Mouse (Mus musculus): ENCODE data around the gene Rab3c.

The Rab3c gene

DNA sequence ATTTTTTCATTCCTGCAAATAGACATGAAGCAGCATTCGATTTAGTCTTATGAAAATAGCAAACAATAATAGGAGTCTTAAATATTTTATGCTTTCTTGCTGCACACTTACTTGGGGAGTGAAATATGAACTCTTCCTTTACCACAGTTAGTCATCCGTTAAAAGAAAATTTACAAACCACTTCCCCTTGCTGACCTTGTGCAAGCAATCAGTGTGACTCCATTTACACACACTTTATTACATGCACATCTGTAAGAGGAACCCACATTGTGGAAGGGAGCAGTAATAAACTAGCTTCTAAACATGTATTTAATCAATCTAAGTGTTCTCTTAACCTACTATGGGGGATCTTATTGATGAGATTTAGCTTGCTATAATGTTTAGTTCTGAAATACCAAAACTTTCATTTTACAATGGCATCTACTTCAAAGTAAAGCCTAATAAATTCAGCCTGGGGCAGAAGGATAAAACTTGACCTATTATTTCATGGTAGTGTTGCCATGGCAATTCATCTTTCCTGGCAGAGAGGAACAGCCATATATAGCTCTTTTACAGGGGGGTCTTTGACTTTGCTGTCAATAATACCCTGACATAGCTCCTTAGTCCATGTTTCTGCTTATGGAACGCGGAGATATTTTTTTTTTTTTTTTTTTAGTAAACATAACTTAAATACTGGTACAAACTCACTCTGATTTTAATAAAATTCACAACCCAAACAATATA, 95.7 kb downstream of the Rab3c start:
- DNase-seq (ENCODE audit: low read depth) = no peak

DNA sequence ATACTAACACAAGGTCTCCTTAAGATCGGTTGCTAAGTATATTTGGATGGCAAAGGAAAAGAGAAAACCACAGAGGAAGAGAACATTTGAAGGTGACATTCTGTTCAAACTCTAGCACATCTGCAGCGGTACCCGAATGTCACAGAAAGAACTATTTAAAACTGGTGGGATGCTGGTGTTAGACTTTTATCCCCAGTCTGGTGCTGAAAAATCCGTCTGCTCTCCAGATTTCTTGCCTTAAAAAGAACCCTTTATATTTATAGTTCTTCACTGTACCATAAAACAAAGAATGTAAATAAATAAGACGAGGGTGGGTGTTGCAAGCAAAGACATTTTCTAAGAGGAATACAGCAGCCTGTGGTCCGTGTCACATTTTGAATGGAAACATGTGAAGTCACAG, 105.1 kb downstream of the Rab3c start:
- DNase-seq (ENCODE audit: low read depth) = no peak

DNA sequence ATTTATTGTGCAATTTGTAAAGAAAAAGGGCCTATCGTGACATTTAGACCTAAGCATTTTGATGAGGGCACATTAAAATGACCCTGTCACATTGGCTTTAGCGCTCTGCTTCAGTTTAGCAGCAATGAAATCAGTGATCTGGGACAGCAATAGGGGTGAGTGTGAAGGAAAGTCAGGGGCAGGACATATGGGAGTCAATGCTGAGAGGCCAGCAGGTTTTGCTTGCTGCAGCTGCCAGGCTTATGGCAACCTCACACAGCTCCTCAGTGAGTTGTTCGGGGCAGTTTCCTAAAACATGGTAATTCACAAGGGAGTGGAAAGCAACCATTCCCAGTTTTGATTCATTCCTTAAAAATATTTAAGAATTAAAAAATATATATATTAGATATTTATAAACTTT, 111.1 kb downstream of the Rab3c start:
- no peak for DNase-seq (ENCODE audit: low read depth)

DNA sequence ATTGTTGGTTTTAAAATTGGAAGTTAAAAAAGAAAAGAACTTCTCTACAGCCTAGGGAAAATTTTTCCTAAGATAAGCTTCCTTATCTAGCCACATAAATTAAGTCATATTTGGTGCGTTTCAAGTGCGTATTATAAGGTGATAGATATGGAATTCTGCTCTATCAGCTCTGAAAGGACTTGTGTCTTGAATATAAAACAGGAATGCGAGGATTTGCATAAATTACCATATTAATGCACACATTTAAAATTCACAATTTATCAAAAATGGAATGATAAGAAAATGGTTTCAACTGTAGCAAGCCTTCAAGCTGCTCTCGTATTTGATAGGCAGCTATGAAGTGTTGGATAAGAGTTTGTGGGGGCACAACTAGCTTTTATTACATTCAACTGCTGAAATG, 111.6 kb downstream of the Rab3c start:
- DNase-seq (ENCODE audit: low read depth) = no peak

DNA sequence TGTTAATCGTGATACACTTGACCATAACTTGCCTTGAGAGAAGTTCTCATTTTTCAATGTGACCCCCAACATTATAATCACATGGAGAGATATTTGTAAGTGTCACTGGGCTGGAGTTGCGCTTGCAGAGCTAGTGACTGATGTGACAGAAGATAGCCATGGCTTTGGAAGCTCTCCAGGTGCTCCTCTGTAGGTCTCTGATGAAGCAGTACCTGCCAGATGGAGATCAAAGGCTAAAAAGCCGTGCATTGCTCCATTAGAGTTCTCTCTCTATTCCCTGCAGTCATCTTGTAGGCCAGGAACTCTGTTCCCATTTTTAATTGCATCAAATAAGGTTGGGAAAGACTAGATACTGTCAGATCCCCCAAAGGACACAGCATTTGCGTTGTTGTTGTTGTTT, 112.2 kb downstream of the Rab3c start:
- DNase-seq (ENCODE audit: low read depth) = no peak

DNA sequence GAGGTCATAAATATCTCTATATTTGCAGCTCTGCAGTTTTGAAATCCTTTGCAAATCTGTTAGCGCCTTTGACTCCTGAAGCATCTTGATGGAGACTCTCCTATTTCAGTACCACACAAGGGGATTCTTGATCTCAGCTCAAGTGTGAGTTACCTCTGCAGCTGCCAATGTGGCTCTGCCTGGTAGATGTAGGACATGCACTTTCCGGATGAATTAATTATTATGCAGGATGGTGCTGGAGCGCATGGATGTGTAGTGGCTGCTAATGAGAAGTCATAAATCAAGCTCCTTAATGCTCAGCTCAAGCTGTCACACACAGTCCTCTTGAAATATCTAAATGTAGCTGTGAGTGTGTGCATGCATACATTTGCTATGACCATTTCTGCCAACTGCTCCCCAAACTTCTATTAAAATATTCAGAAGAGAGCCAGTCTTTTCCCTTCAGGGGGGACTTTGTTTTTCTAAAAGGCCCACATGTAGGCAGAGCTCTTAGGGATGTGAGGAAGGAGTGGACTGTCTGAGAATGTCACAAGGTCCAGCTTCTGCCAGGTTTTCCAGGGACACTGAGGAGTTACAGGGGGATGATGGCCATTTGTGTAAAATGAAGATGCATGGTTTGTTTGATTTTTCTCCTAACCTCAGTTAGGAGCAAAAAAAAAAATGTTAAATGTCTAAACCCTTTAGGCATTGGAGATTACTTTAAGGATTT, 114.0 kb downstream of the Rab3c start:
- no peak for DNase-seq (ENCODE audit: low read depth)

DNA sequence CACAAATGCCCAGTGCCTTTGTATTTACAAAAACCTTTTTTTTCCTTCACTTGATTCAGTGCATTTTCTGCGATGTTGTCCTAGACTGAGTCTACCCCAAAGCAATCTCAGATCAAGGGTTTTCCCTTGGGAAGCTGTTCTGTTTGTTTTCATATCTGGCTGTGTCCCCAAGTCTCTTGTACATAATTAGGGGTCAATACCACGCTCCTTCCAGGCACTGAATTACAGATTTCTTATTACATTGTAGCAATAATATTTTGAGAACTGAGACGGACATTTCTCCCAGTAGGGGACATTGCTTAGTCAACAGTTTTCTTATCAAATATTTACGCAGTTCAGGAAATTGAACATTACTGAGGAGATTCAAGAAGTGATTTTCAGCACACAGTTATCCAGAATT, 120.8 kb downstream of the Rab3c start:
- no peak for DNase-seq (ENCODE audit: low read depth)

DNA sequence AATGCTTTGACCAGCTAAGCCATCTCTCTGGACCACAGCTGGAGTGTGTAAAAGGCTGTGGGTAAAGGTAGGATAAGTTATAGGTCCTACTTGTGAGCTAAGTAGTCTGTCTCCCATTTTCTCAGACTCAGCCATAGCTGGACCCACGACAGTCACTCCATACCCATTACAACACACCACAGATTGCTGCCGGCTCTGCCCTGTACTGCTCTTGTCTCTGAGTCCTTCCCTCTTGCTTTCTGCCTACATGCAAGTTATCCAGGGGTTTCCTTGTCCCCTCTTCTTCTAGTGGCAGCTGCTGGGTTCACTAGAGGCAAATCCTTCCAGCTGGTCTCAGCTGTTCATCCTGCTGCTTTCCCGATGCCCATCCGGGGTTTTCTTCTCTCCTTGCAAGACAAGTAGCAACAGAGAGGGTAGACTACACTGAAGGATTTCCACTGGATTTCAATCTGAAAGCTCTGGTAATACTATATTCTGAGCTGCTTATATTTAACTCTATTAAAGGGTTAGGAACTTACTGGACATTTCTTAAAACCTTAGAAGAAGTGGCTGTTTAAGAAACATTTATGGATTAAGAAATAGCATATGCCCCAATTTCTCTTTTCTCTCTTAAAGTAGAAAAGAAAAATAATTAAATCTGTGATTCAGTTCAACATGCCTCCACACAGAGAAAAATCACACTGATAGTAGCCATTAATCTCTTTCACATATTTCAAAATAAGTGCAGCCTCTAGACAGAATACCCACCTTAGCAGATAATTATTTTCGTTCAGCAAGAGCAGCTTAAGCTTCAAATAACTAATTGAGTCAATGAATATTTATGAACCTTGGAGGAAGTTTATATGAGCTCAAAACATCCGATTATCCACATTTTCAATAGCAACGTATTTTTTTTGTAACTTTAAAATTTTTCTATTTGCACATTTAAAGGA, 121.9 kb downstream of the Rab3c start:
- no peak for DNase-seq (ENCODE audit: low read depth)

DNA sequence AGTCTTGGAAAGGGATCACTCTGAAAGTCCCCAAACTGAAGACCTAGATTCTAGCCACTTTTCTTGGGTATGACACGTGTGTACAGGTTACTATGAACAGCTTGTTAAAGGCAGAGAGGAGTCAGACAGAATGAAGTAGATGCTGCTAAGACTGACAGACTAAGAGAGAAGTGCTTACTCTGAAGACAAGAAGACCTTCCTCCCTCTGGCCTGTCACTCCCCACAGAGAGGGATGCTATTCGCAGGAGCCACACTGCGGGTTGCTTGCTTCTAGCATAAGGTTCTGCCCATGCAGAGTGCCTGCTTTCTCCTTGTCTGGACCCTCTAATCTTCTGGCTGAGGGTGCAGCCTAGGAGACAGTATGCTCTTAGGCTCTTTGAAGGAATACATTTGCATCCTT, 135.3 kb downstream of the Rab3c start:
- no peak for DNase-seq (ENCODE audit: low read depth)

DNA sequence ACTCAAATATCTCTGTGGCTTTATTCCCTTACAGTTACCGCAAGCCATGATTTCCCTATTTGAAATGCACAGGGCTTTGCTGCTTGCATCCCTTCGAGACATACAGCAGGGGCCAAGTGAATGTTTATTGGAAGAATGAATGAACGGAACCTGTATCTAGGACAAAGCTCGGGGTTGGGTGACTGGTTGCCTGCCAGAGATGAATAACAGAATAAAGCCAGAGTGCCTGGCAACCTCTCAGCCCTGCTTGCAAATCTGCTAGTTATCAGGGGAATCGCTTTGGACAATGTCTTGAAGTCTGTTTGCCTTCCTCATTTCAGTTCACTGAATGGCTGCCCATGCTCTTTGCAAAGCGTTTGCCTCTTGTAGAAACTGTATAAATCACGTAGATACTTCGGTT, 135.8 kb downstream of the Rab3c start:
- no peak for DNase-seq (ENCODE audit: low read depth)

DNA sequence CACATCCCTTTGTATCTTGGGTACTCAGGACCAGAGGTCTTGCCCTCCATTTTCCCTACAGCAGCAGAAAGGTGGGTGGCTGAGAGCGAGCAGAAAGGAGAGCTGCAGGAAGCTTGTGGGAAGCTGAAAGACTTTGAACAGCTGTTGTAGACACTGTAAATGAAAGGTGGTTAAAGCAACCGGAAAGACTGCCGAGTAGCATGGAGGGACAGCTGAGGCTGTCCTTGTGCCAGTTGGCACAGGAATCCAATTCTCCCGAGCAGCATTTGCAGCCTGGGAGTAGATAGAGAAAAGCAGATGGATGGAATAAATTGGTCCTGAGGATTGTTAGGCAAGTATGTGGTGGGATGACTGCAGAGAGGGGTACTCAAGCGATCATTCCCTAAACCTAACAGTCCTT, 141.5 kb downstream of the Rab3c start:
- no peak for DNase-seq (ENCODE audit: low read depth)

DNA sequence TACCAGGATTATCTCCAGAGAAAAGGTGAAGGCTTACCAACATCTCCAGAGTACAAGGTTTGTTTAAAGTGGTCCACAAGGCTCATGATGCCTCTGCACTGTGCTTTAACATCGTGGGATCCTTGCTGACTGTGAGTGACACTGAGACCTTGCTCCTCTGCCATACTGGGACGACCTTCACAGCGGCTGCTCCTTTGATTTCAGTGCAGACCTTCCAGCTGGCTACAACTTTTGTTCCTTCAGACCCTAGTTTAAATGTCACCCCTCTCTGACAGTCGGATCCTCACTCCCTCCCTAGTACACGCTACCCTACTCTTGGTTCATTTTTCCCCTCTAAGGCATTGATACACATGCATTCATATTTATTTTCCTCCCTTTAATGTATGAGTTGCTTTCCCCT, 142.2 kb downstream of the Rab3c start:
- no peak for DNase-seq (ENCODE audit: low read depth)

DNA sequence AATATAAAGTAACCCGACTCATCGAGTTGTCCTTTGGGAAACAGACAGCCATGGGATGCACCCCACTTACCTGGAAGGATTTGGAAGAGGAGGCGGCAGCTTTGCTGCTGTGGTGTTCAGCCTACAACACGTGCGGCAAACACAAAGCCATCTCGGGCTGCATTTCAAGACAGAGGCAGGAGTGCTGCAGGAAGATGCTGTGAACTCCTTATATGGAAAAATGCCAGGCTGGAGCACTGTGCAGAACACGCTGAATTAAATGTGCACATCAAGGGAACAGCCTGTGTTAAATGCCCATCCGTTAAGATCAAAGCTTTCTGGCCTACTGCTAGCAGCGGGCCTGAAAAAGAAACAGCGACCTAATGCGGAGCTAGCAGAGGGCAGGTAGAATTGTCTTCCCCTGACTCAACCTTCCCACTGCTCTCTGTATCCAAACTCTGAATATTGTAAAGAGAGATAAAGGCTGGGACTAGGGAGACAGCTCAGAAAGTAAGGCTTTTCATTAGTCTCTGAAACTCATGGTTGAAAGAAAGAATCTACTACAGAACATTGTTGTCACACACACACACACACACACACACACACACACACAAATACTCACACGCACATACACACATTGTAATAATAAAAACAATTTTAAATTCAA, 153.1 kb downstream of the Rab3c start:
- DNase-seq (ENCODE audit: low read depth) = no peak

DNA sequence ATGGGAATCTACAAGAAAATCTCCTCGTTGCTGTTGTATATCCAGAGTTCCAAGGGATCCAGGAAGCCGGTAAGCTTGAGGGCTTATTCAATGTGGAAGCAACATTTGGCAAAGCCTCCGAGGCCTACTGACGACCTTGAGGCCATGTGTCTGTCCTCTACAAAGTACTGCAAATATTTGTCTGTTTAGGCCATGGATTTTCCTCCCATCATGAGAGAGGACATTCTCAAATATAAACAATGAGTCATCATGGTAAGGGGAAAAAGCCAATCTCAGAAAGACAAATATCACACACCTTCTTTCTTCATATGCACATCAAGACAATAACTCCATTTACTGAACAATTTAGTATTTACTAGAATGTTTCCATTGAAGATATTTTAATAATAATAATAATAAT, 158.0 kb downstream of the Rab3c start:
- no peak for DNase-seq (ENCODE audit: low read depth)

DNA sequence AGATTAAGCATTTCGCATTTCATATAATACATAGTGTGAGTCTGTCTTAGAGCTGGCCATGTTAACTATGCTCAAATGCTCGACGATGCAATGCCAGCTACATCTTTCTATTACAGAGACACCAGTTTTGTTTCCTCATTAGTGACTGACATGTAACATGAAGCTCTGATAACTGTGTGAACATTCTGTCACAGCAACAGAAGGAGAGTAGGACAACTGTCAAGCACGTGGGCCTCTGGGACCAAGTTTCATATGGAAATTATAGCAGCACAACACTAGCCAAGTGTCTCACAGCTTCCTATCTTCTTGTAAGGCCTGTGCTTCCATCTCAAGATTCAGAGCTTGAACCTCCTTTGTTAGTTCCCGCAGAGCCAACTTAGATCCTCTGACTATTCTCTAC, 163.9 kb downstream of the Rab3c start:
- DNase-seq (ENCODE audit: low read depth) = no peak

DNA sequence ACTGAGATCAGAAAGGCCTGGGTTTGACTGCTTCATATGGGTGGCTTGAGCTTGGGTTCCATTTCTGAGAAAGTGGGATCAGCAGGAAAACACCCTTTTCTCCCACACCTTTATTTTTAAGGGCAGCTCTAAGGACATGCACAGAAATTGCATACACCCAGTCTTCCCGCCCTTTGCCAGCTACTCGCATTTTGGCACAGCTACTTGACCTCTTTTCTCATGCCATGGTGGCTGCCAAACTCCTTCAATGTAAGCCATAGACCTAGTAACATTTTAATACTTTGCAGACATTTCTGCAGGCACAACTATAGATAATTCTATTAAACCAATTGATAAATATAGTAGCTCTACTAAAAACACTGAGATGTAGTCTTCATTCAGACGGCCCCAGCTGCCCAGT, 164.5 kb downstream of the Rab3c start:
- no peak for DNase-seq (ENCODE audit: low read depth)

DNA sequence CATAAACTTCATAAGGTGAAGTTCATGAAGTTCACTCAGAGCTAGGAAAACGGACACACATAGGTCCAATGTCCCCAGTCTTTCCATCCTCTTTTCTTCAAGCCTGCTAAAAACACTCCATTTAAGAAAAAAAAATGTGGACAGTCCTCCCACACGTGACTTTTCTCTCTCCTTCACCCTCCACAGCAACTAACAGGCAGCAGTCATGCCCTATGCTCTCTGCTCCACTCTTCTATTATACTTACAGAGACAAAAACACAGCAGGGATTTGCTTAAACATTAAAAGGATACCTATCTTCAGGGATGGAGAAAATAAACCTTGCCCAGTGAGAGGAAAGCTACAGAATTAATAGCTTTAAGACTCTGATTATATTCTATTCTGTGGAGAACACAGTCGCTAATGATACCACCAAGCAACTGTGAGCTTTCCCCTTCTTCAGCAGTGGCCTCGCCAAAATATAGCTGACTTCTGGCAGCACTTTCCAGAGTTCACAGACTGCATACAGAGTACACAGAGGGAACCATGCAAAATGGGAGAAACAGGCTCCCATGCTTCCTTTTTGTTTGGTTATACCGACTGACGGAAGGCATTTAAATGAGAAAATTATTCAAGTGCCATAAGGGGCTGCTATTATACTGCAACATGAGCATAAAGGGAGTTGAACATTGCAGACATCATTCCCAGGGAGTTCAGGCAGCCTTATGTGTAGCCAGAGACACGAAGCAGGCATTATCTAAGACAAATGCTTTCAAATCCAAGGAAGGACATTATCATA, 165.7 kb downstream of the Rab3c start:
- DNase-seq (ENCODE audit: low read depth) = no peak

DNA sequence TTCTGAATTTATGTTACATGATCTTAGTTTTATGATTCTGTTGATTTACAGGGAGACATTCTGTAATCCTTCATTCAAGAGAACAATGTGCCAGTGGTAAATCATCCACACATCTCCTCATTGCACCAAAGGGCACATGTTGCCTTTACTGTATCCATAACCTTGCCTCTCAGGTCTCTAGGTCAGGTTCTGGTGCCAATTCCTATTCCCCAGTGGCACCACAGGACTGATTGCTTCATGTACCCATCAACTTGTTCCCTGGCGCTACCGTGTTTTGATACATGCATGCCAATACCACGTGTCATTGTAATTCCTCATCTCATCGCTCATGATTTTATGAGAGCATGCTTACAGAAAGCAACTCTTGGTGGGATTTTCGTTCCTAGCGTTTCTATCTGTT, 167.1 kb downstream of the Rab3c start:
- no peak for DNase-seq (ENCODE audit: low read depth)

DNA sequence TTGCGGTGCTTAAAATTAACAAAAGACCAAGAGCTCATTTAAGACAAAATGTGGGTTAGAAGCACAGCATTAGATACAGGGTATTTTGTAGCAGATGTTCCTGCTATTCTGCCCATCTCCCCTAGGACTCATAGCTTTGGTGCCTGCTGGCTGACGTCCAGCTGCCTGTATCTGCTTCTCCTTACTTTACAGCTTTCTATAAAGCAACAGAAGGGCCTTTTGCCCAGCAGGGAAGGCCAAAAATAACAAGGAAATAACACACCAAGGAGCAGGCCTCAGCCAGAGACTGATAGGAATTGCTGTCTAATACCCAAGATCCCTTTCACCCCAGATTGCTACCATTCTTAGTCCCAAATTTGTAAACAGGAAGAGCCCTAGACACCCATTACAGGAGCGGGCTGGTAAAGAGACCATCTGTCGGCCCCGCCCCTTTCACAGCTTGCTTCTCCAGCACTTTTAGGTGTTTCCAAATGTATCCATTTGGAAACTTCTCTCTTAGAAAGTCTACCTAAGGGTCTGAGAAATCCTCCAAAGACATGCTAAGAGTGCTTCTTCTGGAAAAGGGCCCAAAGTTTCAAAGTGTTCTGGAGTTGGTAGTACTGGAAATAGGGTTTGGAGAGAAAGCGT, 183.3 kb downstream of the Rab3c start:
- no peak for DNase-seq (ENCODE audit: low read depth)

DNA sequence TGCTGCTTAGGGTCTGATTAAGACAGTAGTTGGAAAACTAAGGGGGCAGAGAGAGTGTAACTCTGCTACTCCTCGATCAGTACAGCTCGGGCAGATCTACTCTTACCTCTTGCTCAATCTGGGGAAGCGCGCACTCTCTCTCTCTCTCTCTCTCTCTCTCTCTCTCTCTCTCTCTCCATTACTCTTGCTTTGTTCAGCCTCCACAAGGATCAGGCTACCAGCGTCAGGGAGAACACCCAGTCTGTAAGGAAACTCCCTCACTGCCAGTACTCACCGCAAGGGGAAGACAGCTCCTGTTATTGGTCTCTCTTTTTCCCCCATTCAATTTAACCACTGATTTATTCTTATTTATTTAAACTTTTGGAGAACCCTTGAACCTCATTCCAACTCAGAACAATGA, 185.8 kb downstream of the Rab3c start:
- no peak for DNase-seq (ENCODE audit: low read depth)
